Mouse (Mus musculus): Measurements from ENCODE around the gene Prkrip1. TPM values are rescaled to one million over a fixed set of nuclear protein-coding genes. Genes with fewer than 3 reads are reported as not detected.

The Prkrip1 gene
- polyA plus RNA-seq, 1 experiment from 2014 or later, result 30.6 TPM

DNA sequence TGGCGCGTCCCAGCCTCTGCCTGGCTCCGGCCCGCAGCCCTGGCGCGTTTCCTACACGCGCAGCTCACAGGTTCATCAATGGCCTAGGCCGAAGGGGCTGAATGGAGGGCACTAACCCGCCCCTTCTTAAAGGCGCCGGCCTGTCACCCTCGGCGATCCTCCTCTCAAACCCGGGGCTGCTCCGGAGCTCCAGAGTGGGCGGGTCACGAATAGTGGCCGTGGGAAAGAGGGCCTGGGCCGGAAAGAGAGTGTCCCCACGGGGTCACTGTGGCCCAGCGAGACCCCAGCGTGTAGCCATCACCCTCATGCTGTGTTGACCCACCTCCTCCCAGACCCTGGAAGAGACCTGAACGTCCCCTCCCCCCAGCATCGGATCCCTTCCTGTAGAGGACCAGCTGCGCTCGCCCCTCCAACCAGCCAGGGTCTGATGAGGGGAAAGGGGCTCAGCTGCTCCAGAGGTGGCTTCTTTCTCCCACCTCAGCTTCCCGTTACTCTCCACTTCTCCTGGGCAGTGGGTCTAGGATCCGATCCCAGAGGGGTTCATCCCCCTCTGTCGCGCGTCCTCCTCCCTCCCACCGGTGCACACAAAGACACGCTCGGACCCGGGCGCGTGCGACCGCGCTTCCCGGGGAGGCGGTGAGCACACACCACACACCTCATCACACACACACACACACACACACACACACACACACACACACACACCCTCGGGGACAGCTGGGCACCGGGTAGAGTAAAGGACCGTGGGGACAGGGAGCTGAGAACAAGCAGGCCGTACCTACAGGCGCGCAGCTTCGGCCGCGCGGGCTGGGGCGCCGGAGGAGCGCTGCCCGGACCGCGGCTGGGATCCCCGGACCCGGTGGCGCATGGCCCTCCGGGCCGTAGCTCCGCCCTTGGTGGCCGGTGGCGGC is 45.3 kb upstream of the Prkrip1 start:
- Histone ChIP-seq H3K36me3 (ENCODE audit: control insufficient read depth, insufficient read depth, low read length) (no peaks in the 10 kb centered on the region), H3K27ac (replicated peaks) (peak overlapping the region; percentile 61; the same call in 1 of the 2 replicates), H3K4me2 (replicated peaks; ENCODE audit: low read depth) (peak overlapping the region; percentile 95), H3K4me3 (ENCODE audit: low read depth, low read length) (peak overlapping the region; percentile 65), H3K4me1 (replicated peaks; ENCODE audit: control insufficient read depth, insufficient read depth) (0 out of 2 replicates have a peak, but pooled peaks cover 5% of the 10 kb centered on the region), H3K9ac (ENCODE audit: low read length) (peak overlapping the region; percentile 67), H3K9me3 (ENCODE audit: control insufficient read depth, low read length) (no peaks in the 10 kb centered on the region), H3K27me3 (ENCODE audit: control insufficient read depth, insufficient read depth, low read length) (no peaks in the 10 kb centered on the region)
- under 1% methylated on average over 62 of the region's 67 CpGs for WGBS
- DNase-seq (ENCODE audit: low spot score) (no peak), ATAC-seq (ENCODE audit: low FRiP score, low TSS enrichment) (peak; percentile 28)
- TF ChIP-seq EP300 (optimal IDR thresholded peaks at IDR 0.05) (no peak), CTCF (IDR thresholded peaks at IDR 0.05; ENCODE audit: low read depth) (no peak)

DNA sequence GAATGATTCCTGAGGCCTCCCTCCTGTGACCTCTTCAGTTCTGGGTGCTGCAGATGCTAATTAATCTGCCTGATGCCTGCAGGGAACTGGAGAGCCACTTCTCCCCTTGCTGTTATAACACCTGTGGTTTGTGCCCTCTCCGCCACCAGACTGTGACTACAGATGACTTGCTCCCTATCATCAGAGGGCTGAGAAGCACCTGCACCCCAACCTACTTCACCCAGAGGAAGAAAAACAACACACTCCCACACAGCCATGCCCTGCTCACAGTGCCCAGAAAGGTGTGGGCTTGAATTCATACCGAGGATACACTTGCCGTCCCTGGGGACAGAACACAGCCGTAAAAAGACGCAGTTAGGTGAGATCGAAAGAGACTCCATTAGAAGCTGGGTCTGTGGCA is 42.4 kb upstream of the Prkrip1 start:
- no peak overlapping the region for H3K4me2 ChIP-seq (replicated peaks; ENCODE audit: low read depth)
- ATAC-seq (ENCODE audit: low FRiP score, low TSS enrichment) (no peak), DNase-seq (ENCODE audit: low spot score) (no peak)
- H3K9ac ChIP-seq (ENCODE audit: low read length), result no peak overlapping the region
- H3K9me3 ChIP-seq (ENCODE audit: control insufficient read depth, low read length), result no peaks in the 10 kb centered on the region
- TF ChIP-seq CTCF (IDR thresholded peaks at IDR 0.05; ENCODE audit: low read depth), result no peak
- TF ChIP-seq EP300 (optimal IDR thresholded peaks at IDR 0.05), result no peak
- peaks cover 2% of the 10 kb centered on the region; the same call in 1 of the 2 replicates for H3K27me3 ChIP-seq (ENCODE audit: control insufficient read depth, insufficient read depth, low read length)
- no peaks in the 10 kb centered on the region for H3K36me3 ChIP-seq (ENCODE audit: control insufficient read depth, insufficient read depth, low read length)
- no peak overlapping the region for H3K27ac ChIP-seq (replicated peaks)
- WGBS, result 84% methylated on average over 6 of the region's 6 CpGs
- no peak overlapping the region for H3K4me3 ChIP-seq (ENCODE audit: low read depth, low read length)
- 0 out of 2 replicates have a peak, but pooled peaks cover 5% of the 10 kb centered on the region for H3K4me1 ChIP-seq (replicated peaks; ENCODE audit: control insufficient read depth, insufficient read depth)

DNA sequence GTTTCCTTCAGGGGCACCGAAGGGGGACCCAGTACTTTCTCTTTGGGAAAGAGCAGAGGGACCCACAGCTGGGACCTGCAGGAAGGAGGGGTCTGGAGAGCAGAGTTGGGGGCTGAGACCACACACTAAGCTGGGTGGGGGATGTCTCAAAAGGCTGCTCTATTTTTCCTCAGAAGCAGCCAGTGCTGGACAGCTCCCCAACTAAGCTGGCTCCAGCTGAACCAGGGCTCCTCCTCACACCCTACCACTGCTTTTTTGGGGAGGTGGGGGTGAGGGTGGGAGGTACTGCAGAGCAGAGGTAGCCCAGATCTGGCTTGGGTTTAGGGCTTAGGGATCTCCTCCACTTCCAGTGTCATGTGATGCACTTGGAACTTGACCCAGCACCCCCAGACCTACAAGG is 41.6 kb upstream of the Prkrip1 start:
- 35% methylated on average over 1 of the region's 1 CpGs for WGBS
- Histone ChIP-seq H3K9me3 (ENCODE audit: control insufficient read depth, low read length) (no peaks in the 10 kb centered on the region), H3K4me2 (replicated peaks; ENCODE audit: low read depth) (no peak overlapping the region), H3K9ac (ENCODE audit: low read length) (no peak overlapping the region), H3K4me3 (ENCODE audit: low read depth, low read length) (no peak overlapping the region), H3K36me3 (ENCODE audit: control insufficient read depth, insufficient read depth, low read length) (no peaks in the 10 kb centered on the region), H3K4me1 (replicated peaks; ENCODE audit: control insufficient read depth, insufficient read depth) (0 out of 2 replicates have a peak, but pooled peaks cover 5% of the 10 kb centered on the region), H3K27ac (replicated peaks) (no peak overlapping the region), H3K27me3 (ENCODE audit: control insufficient read depth, insufficient read depth, low read length) (peaks cover 2% of the 10 kb centered on the region; the same call in 1 of the 2 replicates)
- no peak for ATAC-seq (ENCODE audit: low FRiP score, low TSS enrichment)
- no peak for TF ChIP-seq EP300 (optimal IDR thresholded peaks at IDR 0.05)
- no peak for TF ChIP-seq CTCF (IDR thresholded peaks at IDR 0.05; ENCODE audit: low read depth)
- no peak for DNase-seq (ENCODE audit: low spot score)

DNA sequence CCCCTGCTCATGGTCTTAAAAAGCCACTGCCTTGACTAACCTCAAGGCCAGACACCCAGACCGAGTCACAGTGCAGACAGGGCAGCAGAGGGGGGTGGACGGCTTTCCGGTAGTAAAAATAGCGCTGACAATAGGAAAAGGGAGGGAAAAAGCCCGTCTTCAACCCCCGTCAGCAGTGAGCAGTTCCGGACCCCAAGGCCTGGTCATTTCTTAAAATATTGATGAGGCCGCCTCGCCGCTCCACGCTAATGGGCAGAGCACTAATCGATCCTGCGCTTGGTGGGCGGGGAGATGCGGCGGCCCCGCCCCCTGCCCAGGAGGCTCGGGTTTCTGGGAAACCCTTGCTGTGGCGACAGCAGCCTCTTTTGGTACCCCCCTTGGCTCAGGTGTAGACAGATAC is 38.8 kb upstream of the Prkrip1 start:
- no peak for DNase-seq (ENCODE audit: low spot score)
- no peak overlapping the region for H3K27ac ChIP-seq (replicated peaks)
- no peak overlapping the region for H3K9ac ChIP-seq (ENCODE audit: low read length)

DNA sequence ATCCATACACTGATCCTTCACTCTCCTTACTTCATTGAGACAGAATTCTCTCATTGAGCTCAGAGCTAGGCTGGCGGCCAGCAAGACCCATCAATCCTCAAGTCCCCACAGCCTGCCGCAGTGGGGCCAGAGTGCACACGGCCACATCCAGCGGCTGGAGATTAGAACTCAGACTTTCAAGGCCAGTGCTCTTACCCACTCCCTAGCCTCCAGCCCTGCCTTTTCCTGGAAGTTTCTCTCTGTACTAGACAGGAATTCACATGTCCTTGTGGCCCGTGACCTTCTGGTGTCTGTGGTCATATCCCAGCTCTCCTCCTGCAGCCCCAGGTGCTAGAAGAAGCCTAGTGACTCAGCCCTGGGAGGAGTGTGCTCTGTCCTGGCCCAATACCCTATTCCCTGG is 37.8 kb upstream of the Prkrip1 start:
- TF ChIP-seq EP300 (optimal IDR thresholded peaks at IDR 0.05) (no peak), CTCF (IDR thresholded peaks at IDR 0.05; ENCODE audit: low read depth) (no peak)
- Histone ChIP-seq H3K9ac (ENCODE audit: low read length) (no peak overlapping the region), H3K4me2 (replicated peaks; ENCODE audit: low read depth) (no peak overlapping the region), H3K36me3 (ENCODE audit: control insufficient read depth, insufficient read depth, low read length) (no peaks in the 10 kb centered on the region), H3K4me3 (ENCODE audit: low read depth, low read length) (no peak overlapping the region), H3K9me3 (ENCODE audit: control insufficient read depth, low read length) (no peaks in the 10 kb centered on the region), H3K4me1 (replicated peaks; ENCODE audit: control insufficient read depth, insufficient read depth) (no peaks in the 10 kb centered on the region), H3K27me3 (ENCODE audit: control insufficient read depth, insufficient read depth, low read length) (peaks cover 2% of the 10 kb centered on the region; the same call in 1 of the 2 replicates), H3K27ac (replicated peaks) (no peak overlapping the region)
- no peak for DNase-seq (ENCODE audit: low spot score)
- 53% methylated on average over 5 of the region's 5 CpGs for WGBS
- no peak for ATAC-seq (ENCODE audit: low FRiP score, low TSS enrichment)

More for the DNA sequence above, 38.8 kb upstream of the Prkrip1 start:
- no peaks in the 10 kb centered on the region for H3K36me3 ChIP-seq (ENCODE audit: control insufficient read depth, insufficient read depth, low read length)
- WGBS, result 5% methylated on average over 19 of the region's 19 CpGs
- no peak for TF ChIP-seq CTCF (IDR thresholded peaks at IDR 0.05; ENCODE audit: low read depth)
- no peak for TF ChIP-seq EP300 (optimal IDR thresholded peaks at IDR 0.05)
- H3K27me3 ChIP-seq (ENCODE audit: control insufficient read depth, insufficient read depth, low read length), result peaks cover 2% of the 10 kb centered on the region; the same call in 1 of the 2 replicates
- peak overlapping the region; percentile 47 for H3K4me2 ChIP-seq (replicated peaks; ENCODE audit: low read depth)
- H3K4me3 ChIP-seq (ENCODE audit: low read depth, low read length), result peak overlapping the region; percentile 23
- no peak for ATAC-seq (ENCODE audit: low FRiP score, low TSS enrichment)
- H3K4me1 ChIP-seq (replicated peaks; ENCODE audit: control insufficient read depth, insufficient read depth), result no peaks in the 10 kb centered on the region
- no peaks in the 10 kb centered on the region for H3K9me3 ChIP-seq (ENCODE audit: control insufficient read depth, low read length)
